Mouse (Mus musculus) C2C12 (cell line): ENCODE measurements around the gene Hoxb7. TPM values are rescaled to one million over a fixed set of nuclear protein-coding genes. Genes with fewer than 3 reads are reported as not detected.

Experiments
- H3K27me3 ChIP-seq: one replicate; pipeline ENCODE4 v1.6.1; 2011; ENCODE audit not compliant: control insufficient read depth, insufficient read depth, insufficient read length
- H3K36me3 ChIP-seq: one replicate; pipeline ENCODE4 v1.6.1; 2011; ENCODE audit not compliant: control insufficient read depth, insufficient read depth
- H3K4me3 ChIP-seq: one replicate; pipeline ENCODE4 v1.5.1; 2011; ENCODE audit warnings: mild to moderate bottlenecking, control low read depth; ENCODE audit not compliant: poor library complexity, insufficient read depth, severe bottlenecking
- H3K79me2 ChIP-seq: one replicate; pipeline ENCODE4 v1.6.1; 2011; ENCODE audit not compliant: control insufficient read depth, insufficient read depth
- H3K79me3 ChIP-seq: one replicate; pipeline ENCODE4 v1.6.1; 2011; ENCODE audit warnings: low read depth, control low read depth
- H3ac ChIP-seq: one replicate; pipeline ENCODE3; 2011; ENCODE audit warnings: low read depth; ENCODE audit not compliant: control insufficient read depth, insufficient read length
- CEBPB ChIP-seq: IDR thresholded peaks from one replicate; pipeline ENCODE4 v1.6.1; 2011; ENCODE audit warnings: low read depth, mild to moderate bottlenecking, control low read depth, moderate library complexity
- CTCF ChIP-seq: IDR thresholded peaks from one replicate; pipeline ENCODE4 v1.5.1; 2011; ENCODE audit not compliant: control insufficient read depth, insufficient read depth, insufficient read length
- FOSL1 ChIP-seq: IDR thresholded peaks from one replicate; pipeline ENCODE4 v1.8.0; 2011; ENCODE audit warnings: mild to moderate bottlenecking, low read length; ENCODE audit not compliant: poor library complexity, insufficient read depth, severe bottlenecking
- MAX ChIP-seq: IDR thresholded peaks from one replicate; pipeline ENCODE4 v1.6.1; 2011; ENCODE audit warnings: mild to moderate bottlenecking, control low read depth
- MYOD1 ChIP-seq: IDR thresholded peaks from one replicate; pipeline ENCODE4 v1.6.1; 2011; ENCODE audit warnings: low read depth; ENCODE audit not compliant: control insufficient read depth, insufficient read length
- MYOG ChIP-seq: IDR thresholded peaks from one replicate; pipeline ENCODE4 v1.6.1; 2011; ENCODE audit not compliant: control insufficient read depth, insufficient read length; ENCODE audit errors: extremely low read depth
- USF1 ChIP-seq: IDR thresholded peaks from one replicate; pipeline ENCODE4 v1.6.1; 2011; ENCODE audit warnings: low read depth, mild to moderate bottlenecking, control low read depth, moderate library complexity
- polyA plus RNA-seq: library from polyadenylated mRNA; unstranded; fragments of >200 nt; fragmentation: generic; extraction: Trizol; gene quantifications from one replicate; pipeline ENCODE4 v1.2.1, GENCODE M21; 2012; ENCODE audit warnings: missing spikeins

Hoxb7 gene
- polyA plus RNA-seq, 1 experiment = 0.04 TPM

GRCm38 (mm10) chr11:96305505-96306182 is 19.2 kb downstream of the Hoxb7 start:
- Histone ChIP-seq H3K79me2 (no peaks in the 10 kb centered on the region), H3ac (no peak overlapping the region), H3K36me3 (no peaks in the 10 kb centered on the region), H3K4me3 (no peak overlapping the region), H3K79me3 (no peaks in the 10 kb centered on the region), H3K27me3 (peaks cover 83% of the 10 kb centered on the region)
- TF ChIP-seq CEBPB (no peak), MAX (no peak), MYOG (no peak), CTCF (no peak), USF1 (no peak), FOSL1 (no peak), MYOD1 (no peak)

- no peaks in the 10 kb centered on the region for H3K79me2 ChIP-seq
- H3K4me3 ChIP-seq = no peak overlapping the region
- H3K79me3 ChIP-seq = no peaks in the 10 kb centered on the region
- H3K27me3 ChIP-seq = peaks cover 81% of the 10 kb centered on the region
- H3ac ChIP-seq = no peak overlapping the region
- TF ChIP-seq FOSL1 (no peak), USF1 (no peak)
- no peaks in the 10 kb centered on the region for H3K36me3 ChIP-seq
Measured at GRCm38 (mm10) chr11:96306183-96306907, 19.9 kb downstream of the Hoxb7 start.

GRCm38 (mm10) chr11:96306908-96307269 is 20.5 kb downstream of the Hoxb7 start:
- TF ChIP-seq CTCF = no peak
- no peak for TF ChIP-seq CEBPB
- no peak for TF ChIP-seq MAX
- TF ChIP-seq MYOD1 = no peak
- TF ChIP-seq USF1 = no peak
- TF ChIP-seq MYOG = no peak
- no peak for TF ChIP-seq FOSL1
- Histone ChIP-seq H3K36me3 (no peaks in the 10 kb centered on the region), H3K79me2 (no peaks in the 10 kb centered on the region), H3ac (no peak overlapping the region), H3K4me3 (no peak overlapping the region), H3K79me3 (no peaks in the 10 kb centered on the region), H3K27me3 (peaks cover 80% of the 10 kb centered on the region)

DNA sequence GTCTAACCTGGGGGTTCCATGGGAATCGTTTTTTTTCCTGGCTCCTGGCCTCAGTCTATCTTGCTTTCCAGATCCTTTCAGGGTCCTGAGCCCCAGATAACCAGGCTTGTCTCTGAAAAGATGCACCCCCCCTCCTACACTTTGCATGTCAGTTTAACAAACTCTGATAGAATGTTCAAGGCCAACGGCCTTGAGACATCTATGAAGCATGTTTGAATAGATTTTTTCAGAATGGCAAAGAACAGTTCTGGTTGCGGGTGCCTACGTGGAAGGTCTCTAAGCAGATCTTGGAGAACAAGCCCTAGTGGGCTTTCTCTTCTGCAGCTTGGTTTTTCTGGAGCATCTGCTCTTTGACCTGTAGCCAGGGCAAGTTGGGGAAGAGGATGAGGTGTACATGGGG is 22.3 kb downstream of the Hoxb7 start:
- H3K27me3 ChIP-seq = peaks cover 80% of the 10 kb centered on the region
- H3K4me3 ChIP-seq = no peak overlapping the region
- TF ChIP-seq MYOD1 (no peak), USF1 (no peak), CEBPB (no peak), MAX (no peak), CTCF (no peak), MYOG (no peak), FOSL1 (no peak)
- H3K79me3 ChIP-seq = no peaks in the 10 kb centered on the region
- no peaks in the 10 kb centered on the region for H3K79me2 ChIP-seq
- no peak overlapping the region for H3ac ChIP-seq
- H3K36me3 ChIP-seq = no peaks in the 10 kb centered on the region

DNA sequence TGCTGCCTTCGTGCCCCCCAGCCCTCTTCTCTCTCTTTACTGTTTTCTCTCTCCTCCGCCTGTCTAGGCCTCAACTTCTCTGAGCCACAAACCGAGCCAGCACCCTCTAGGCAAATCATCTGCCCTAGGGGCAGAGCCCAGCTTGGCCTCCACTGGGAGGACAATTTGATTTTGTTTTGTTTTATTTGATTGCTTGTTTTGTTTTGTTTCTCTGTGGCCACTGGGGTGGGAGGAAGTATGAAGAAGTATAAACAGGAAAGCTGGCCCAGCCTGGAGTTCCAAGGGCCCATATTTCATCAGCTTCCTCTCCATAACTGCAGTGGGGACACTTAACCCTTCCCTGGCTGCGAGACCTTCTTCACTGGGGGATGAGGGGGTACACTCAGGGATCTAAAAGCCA is 22.9 kb downstream of the Hoxb7 start:
- Histone ChIP-seq H3K27me3 (peaks cover 81% of the 10 kb centered on the region), H3K4me3 (no peak overlapping the region)

More for the DNA sequence above, 22.9 kb downstream of the Hoxb7 start:
- Histone ChIP-seq H3K79me3 (no peaks in the 10 kb centered on the region), H3K36me3 (no peaks in the 10 kb centered on the region), H3ac (no peak overlapping the region), H3K79me2 (no peaks in the 10 kb centered on the region)
- TF ChIP-seq MYOG = no peak
- no peak for TF ChIP-seq CTCF
- TF ChIP-seq USF1 = no peak
- no peak for TF ChIP-seq MYOD1
- no peak for TF ChIP-seq MAX
- TF ChIP-seq CEBPB = no peak
- no peak for TF ChIP-seq FOSL1
